ENCODE assay signal across 8 mouse cellular contexts in the genomic region with DNA sequence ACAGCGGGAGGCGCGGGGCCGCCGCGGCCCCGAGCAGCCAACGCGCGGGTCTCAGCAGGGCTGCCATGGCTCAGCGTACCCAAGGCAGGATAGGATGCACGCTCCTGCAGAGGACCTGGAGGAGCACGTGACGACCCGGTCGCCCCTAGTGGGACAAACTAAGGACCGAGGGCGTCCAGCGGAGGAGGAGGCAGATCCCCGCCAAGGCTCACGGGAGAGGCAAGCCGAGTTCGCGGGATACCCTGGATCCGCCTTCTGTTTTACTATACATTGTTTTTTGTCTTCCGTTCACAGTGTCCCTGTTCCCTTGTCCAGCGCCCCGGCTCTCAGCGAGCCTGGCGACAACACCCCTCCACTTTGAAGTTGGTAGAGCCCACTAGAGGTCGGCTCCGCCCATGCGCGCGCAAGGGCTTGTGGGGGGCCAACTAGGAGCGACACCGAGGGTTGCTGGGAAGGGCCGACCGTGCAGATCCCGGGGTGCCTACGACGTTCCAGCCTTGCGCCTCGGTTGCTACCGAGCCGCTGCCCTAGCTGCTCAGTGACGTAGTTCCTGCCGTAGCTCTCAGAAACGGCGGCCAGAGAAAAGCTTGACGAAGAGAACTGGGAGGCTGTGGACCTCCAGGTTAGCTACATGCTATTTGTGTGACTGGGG. TPM values are rescaled to one million over a fixed set of nuclear protein-coding genes. Genes with fewer than 3 reads are reported as not detected.
DNase-seq lines count a peak whose midpoint lies in the region; ATAC-seq lines count a peak whose summit lies in the region.

A gene (minus strand): TSS at position 343 of the 652 bp plus-strand sequence.

- peak within 1 kb of the TSS; percentile 87 for H3K4me2 ChIP-seq in intestine, embryonic 14.5 days (ENCODE audit: low read length)

- intact Hi-C loops in left cerebral cortex, postnatal 14 days (cut with DNase I), result no loop called here

- peak within 1 kb of the TSS; percentile 84 for H3K27ac ChIP-seq in intestine, embryonic 14.5 days (ENCODE audit: low read depth)

- peak within 1 kb of the TSS; percentile 100 for H3K4me3 ChIP-seq in intestine, embryonic 14.5 days (ENCODE audit: low read depth, low read length)

- peaks cover 17% of the 10 kb centered on the region for H3K4me1 ChIP-seq in intestine, embryonic 14.5 days (replicated peaks; ENCODE audit: control insufficient read depth, insufficient read depth, low read length)

- H3K36me3 ChIP-seq in intestine, embryonic 14.5 days (ENCODE audit: control insufficient read depth, insufficient read depth, low read length), result 0 out of 2 replicates have a peak, but pooled peaks cover 11% of the 10 kb centered on the region

- WGBS in intestine, embryonic 14.5 days, result under 1% methylated on average over 51 of the region's 51 CpGs

- DNase-seq in adrenal gland, adult 18-20 months (ENCODE audit: low spot score in 2 of 2), result peak; percentile 90 to 93
- DNase-seq in embryo, embryonic 11 days, result peak; percentile 96
- peak; percentile 93 for DNase-seq in gastrocnemius, postnatal 25 days
- DNase-seq in intestine, embryonic 14.5 days (ENCODE audit: low spot score), result peak; percentile 100
- DNase-seq in left cerebral cortex, postnatal 14 days (ENCODE audit: low spot score in 2 of 2), result peak; percentile 94 to 96
- peak; percentile 96 for DNase-seq in mesoderm, embryonic 11.5 days (ENCODE audit: low read depth, low spot score)
- peak; percentile 92 for DNase-seq in right cerebral cortex, postnatal 36 days (ENCODE audit: low spot score in 2 of 2)
- peak; percentile 95 for DNase-seq in yolk sac, embryonic 10.5 days (ENCODE audit: low spot score)

- no peaks in the 10 kb centered on the region for H3K27me3 ChIP-seq in intestine, embryonic 14.5 days (replicated peaks; ENCODE audit: control insufficient read depth, insufficient read depth, low read length)

- ATAC-seq in intestine, embryonic 14.5 days (replicated peaks; ENCODE audit: low FRiP score, low TSS enrichment, low read depth), result peak; percentile 99

- H3K9ac ChIP-seq in intestine, embryonic 14.5 days (ENCODE audit: low read length), result peak within 1 kb of the TSS; percentile 84

- no peaks in the 10 kb centered on the region for H3K9me3 ChIP-seq in intestine, embryonic 14.5 days (ENCODE audit: control insufficient read depth, low read length)

RNA-seq across cellular contexts. Expression of the gene that starts here (rescaled TPM):
- 10 to 100 TPM; 71.2 to 74.9 TPM for total RNA-seq in adrenal gland, adult 18-20 months (2021)
- total RNA-seq in gastrocnemius, postnatal 25 days (2021), result 10 to 100 TPM; 59.2 to 71.3 TPM
- polyA plus RNA-seq in intestine, embryonic 14.5 days (2014; fragmentation: Nextera tagmentation; extraction: Ambion mirVana), result 61.7 and 63.2 TPM in 2 replicates
- total RNA-seq in left cerebral cortex, postnatal 14 days (2021), result 10 to 100 TPM; 63.5 to 66.2 TPM

Comparison
In these comparisons a context has a peak if more than half of its experiments do, and no peak if none do; other contexts are left out.
1. Peak in every context shown above with its lines: DNase-seq, ATAC-seq, H3K4me3 ChIP-seq and H3K27ac ChIP-seq.